Mouse (Mus musculus): ENCODE data around the gene Grk5.

GRCm38 (mm10) chr19:60872272-60872671 lies 17.3 kb upstream of the Grk5 start:
- TF ChIP-seq CTCF (IDR thresholded peaks at IDR 0.05; ENCODE audit: low read depth, low read length) (no peak), POLR2A (IDR thresholded peaks at IDR 0.05; ENCODE audit: borderline replicate concordance, low read depth, low read length) (no peak)

All from bone marrow macrophage, adult 2 months (primary cell).